ENCODE assay signal across 9 mouse cellular contexts in genomic region chr8:12400611-12401390, GRCm38 (mm10). TPM values are rescaled to one million over a fixed set of nuclear protein-coding genes. Genes with fewer than 3 reads are reported as not detected.
A peak's percentile ranks its signal among the peaks of the same experiment; 100 is the strongest.
DNase-seq lines count a peak whose midpoint lies in the region; ATAC-seq and TF ChIP-seq lines count a peak whose summit lies in the region.
"Had no signal": no experiment of that assay in that cellular context is flagged by ENCODE, and none has a peak within 500 bp of the region (broad histone marks: within the 10 kb centered on the region; RNA-seq: fewer than 3 reads in every experiment).

No protein-coding gene starts in this region.

- no peak overlapping the region for H3K4me2 ChIP-seq in intestine, embryonic 14.5 days (ENCODE audit: low read length)
- no peak overlapping the region for H3K4me2 ChIP-seq in intestine, postnatal 0 days (replicated peaks; ENCODE audit: low read depth)
- peak overlapping the region; percentile 78 for H3K4me2 ChIP-seq in hindbrain, embryonic 11.5 days (replicated peaks; ENCODE audit: low read depth, low read length)
- 0 out of 2 replicates have a peak overlapping the region, but pooled peaks have one; percentile 15 for H3K4me2 ChIP-seq in limb, embryonic 14.5 days (replicated peaks; ENCODE audit: low read depth, low read length, severe bottlenecking)
- H3K4me2 ChIP-seq: liver, embryonic 13.5 days had no signal

- no peaks in the 10 kb centered on the region for H3K9me3 ChIP-seq in intestine, embryonic 14.5 days (ENCODE audit: control insufficient read depth, low read length)
- H3K9me3 ChIP-seq in intestine, postnatal 0 days (ENCODE audit: control insufficient read depth) = no peaks in the 10 kb centered on the region
- no peaks in the 10 kb centered on the region for H3K9me3 ChIP-seq in hindbrain, embryonic 11.5 days (ENCODE audit: control insufficient read depth, low read length)
- no peaks in the 10 kb centered on the region for H3K9me3 ChIP-seq in limb, embryonic 14.5 days (ENCODE audit: control insufficient read depth, low read length)
- H3K9me3 ChIP-seq: liver, embryonic 13.5 days had no signal

- H3K36me3 ChIP-seq in intestine, embryonic 14.5 days (ENCODE audit: control insufficient read depth, insufficient read depth, low read length) = no peaks in the 10 kb centered on the region
- no peaks in the 10 kb centered on the region for H3K36me3 ChIP-seq in intestine, postnatal 0 days (ENCODE audit: control insufficient read depth, insufficient read depth)
- no peaks in the 10 kb centered on the region for H3K36me3 ChIP-seq in hindbrain, embryonic 11.5 days (ENCODE audit: control insufficient read depth, insufficient read depth, low read length)
- no peaks in the 10 kb centered on the region for H3K36me3 ChIP-seq in limb, embryonic 14.5 days (ENCODE audit: control insufficient read depth, insufficient read depth, low read length)
- H3K36me3 ChIP-seq: liver, embryonic 13.5 days had no signal

- peaks cover 100% of the 10 kb centered on the region for H3K27me3 ChIP-seq in intestine, embryonic 14.5 days (replicated peaks; ENCODE audit: control insufficient read depth, insufficient read depth, low read length)
- H3K27me3 ChIP-seq in intestine, postnatal 0 days (replicated peaks; ENCODE audit: control insufficient read depth, insufficient read depth, low read length) = peaks cover 95% of the 10 kb centered on the region
- peaks cover 39% of the 10 kb centered on the region for H3K27me3 ChIP-seq in hindbrain, embryonic 11.5 days (ENCODE audit: control insufficient read depth, insufficient read depth, low read length)
- H3K27me3 ChIP-seq in limb, embryonic 14.5 days (ENCODE audit: control insufficient read depth, insufficient read depth, low read length) = peaks cover 91% of the 10 kb centered on the region

- H3K9ac ChIP-seq in intestine, embryonic 14.5 days (ENCODE audit: low read length) = no peak overlapping the region
- no peak overlapping the region for H3K9ac ChIP-seq in intestine, postnatal 0 days (ENCODE audit: low read depth, low read length)
- peak overlapping the region; percentile 71 for H3K9ac ChIP-seq in hindbrain, embryonic 11.5 days (ENCODE audit: low read depth, low read length)
- H3K9ac ChIP-seq in limb, embryonic 14.5 days (ENCODE audit: low read depth, low read length, severe bottlenecking) = no peak overlapping the region
- H3K9ac ChIP-seq: liver, embryonic 13.5 days had no signal

- no peak for ATAC-seq in intestine, embryonic 14.5 days (replicated peaks; ENCODE audit: low FRiP score, low TSS enrichment, low read depth)
- ATAC-seq in intestine, postnatal 0 days = no peak
- ATAC-seq in hindbrain, embryonic 11.5 days (ENCODE audit: low FRiP score) = peak; percentile 72
- no peak for ATAC-seq in limb, embryonic 14.5 days (ENCODE audit: low FRiP score, low read depth)

- peak; percentile 74 for DNase-seq in intestine, embryonic 14.5 days (ENCODE audit: low spot score)
- peak; percentile 30 to 46 for DNase-seq in cerebellum, postnatal 25 days
- DNase-seq in hindbrain, embryonic 11.5 days (ENCODE audit: low spot score) = peak; percentile 76
- no peak for DNase-seq in limb, embryonic 14.5 days (ENCODE audit: low spot score)
- DNase-seq in ovary, adult 18-20 months (ENCODE audit: low spot score) = no peak
- DNase-seq in gastrocnemius, postnatal 14 days = no peak
- DNase-seq in lung, adult 18-20 months = no peak
- DNase-seq: liver, embryonic 13.5 days had no signal

- no peak for TF ChIP-seq CTCF in intestine, postnatal 0 days (IDR thresholded peaks at IDR 0.05; ENCODE audit: low read depth)

- no peak overlapping the region; the same call in 1 of the 2 replicates for H3K4me3 ChIP-seq in intestine, embryonic 14.5 days (ENCODE audit: low read depth, low read length)
- no peak overlapping the region; the same call in 1 of the 2 replicates for H3K4me3 ChIP-seq in intestine, postnatal 0 days (ENCODE audit: low read depth, low read length)
- peak overlapping the region; percentile 40 for H3K4me3 ChIP-seq in hindbrain, embryonic 11.5 days (ENCODE audit: low read depth, low read length)
- H3K4me3 ChIP-seq in limb, embryonic 14.5 days (replicated peaks; ENCODE audit: low read length) = 0 out of 2 replicates have a peak overlapping the region, but pooled peaks have one; percentile 8
- H3K4me3 ChIP-seq: liver, embryonic 13.5 days had no signal

- WGBS in intestine, embryonic 14.5 days = under 1% methylated on average over 38 of the region's 44 CpGs
- WGBS in intestine, postnatal 0 days = 1% methylated on average over 41 of the region's 44 CpGs
- WGBS in hindbrain, embryonic 11.5 days = under 1% methylated on average over 39 of the region's 44 CpGs
- WGBS in limb, embryonic 14.5 days = 2% methylated on average over 26 of the region's 44 CpGs

- intact Hi-C loops in gastrocnemius, postnatal 14 days (cut with DNase I; ENCODE audit: low total_unique reads) = no loop called here

- TF ChIP-seq POLR2A in limb, embryonic 14.5 days (IDR thresholded peaks at IDR 0.05; ENCODE audit: borderline replicate concordance, extremely low read depth, insufficient read depth, insufficient read length) = no peak

- 0 out of 2 replicates have a peak, but pooled peaks cover 4% of the 10 kb centered on the region for H3K4me1 ChIP-seq in intestine, embryonic 14.5 days (replicated peaks; ENCODE audit: control insufficient read depth, insufficient read depth, low read length)
- no peaks in the 10 kb centered on the region for H3K4me1 ChIP-seq in intestine, postnatal 0 days (replicated peaks; ENCODE audit: control insufficient read depth, insufficient read depth, low read length)
- H3K4me1 ChIP-seq in hindbrain, embryonic 11.5 days (replicated peaks; ENCODE audit: control insufficient read depth, insufficient read depth, low read length) = peaks cover 21% of the 10 kb centered on the region
- H3K4me1 ChIP-seq in limb, embryonic 14.5 days (ENCODE audit: control insufficient read depth, insufficient read depth, low read length) = peaks cover 10% of the 10 kb centered on the region
- H3K4me1 ChIP-seq: liver, embryonic 13.5 days had no signal

- no peak overlapping the region for H3K27ac ChIP-seq in intestine, embryonic 14.5 days (ENCODE audit: low read depth)
- H3K27ac ChIP-seq in intestine, postnatal 0 days (ENCODE audit: low read depth, low read length) = no peak overlapping the region
- H3K27ac ChIP-seq in hindbrain, embryonic 11.5 days (ENCODE audit: low read depth, low read length) = peak overlapping the region; percentile 90
- no peak overlapping the region for H3K27ac ChIP-seq in limb, embryonic 14.5 days (replicated peaks; ENCODE audit: low read depth, low read length)
- H3K27ac ChIP-seq: liver, embryonic 13.5 days had no signal

RNA-seq across cellular contexts. Expression of gene Sox1, which starts 5.7 kb away (rescaled TPM):
- polyA plus RNA-seq in intestine, embryonic 14.5 days (2014; fragmentation: Nextera tagmentation; extraction: Ambion mirVana) = 0.05 TPM in 1 of 2 replicates, not detected in the other
- polyA plus RNA-seq in intestine, postnatal 0 days (2015; fragmentation: Nextera tagmentation; extraction: Ambion mirVana) = not detected in 2 replicates
- polyA plus RNA-seq in hindbrain, embryonic 11.5 days (2014; fragmentation: Nextera tagmentation; extraction: Ambion mirVana) = 5.3 and 5.5 TPM in 2 replicates
- 0.05 and 0.13 TPM in 2 replicates for polyA plus RNA-seq in limb, embryonic 14.5 days (2012; rRNA removed)
- polyA plus RNA-seq in limb, embryonic 14.5 days (2014; fragmentation: Nextera tagmentation; extraction: Ambion mirVana) = not detected in 2 replicates
- not detected for total RNA-seq in gastrocnemius, postnatal 14 days (2021)
- polyA plus RNA-seq: liver, embryonic 13.5 days had no signal

Comparison
In these comparisons a context has a peak if more than half of its experiments do, and no peak if none do; other contexts are left out.
1. DNase-seq: peak in intestine, embryonic 14.5 days (single experiment), cerebellum, postnatal 25 days (2 of 2) and hindbrain, embryonic 11.5 days (single experiment); none in limb, embryonic 14.5 days (single experiment), ovary, adult 18-20 months (single experiment), gastrocnemius, postnatal 14 days (single experiment) and lung, adult 18-20 months (0 of 2).
2. H3K4me2 ChIP-seq: peak in hindbrain, embryonic 11.5 days (single experiment) and limb, embryonic 14.5 days (single experiment); none in intestine, embryonic 14.5 days (single experiment) and intestine, postnatal 0 days (single experiment).
3. H3K4me3 ChIP-seq: peak in hindbrain, embryonic 11.5 days (single experiment) and limb, embryonic 14.5 days (single experiment); none in intestine, embryonic 14.5 days (single experiment) and intestine, postnatal 0 days (single experiment).